Mouse (Mus musculus) CH12.LX (cell line): Measurements from ENCODE around the gene Fam243.
A peak's percentile ranks its signal among the peaks of the same experiment; 100 is the strongest.

ENCODE experiments used
- CTCF ChIP-seq, 2 experiments: IDR thresholded peaks in 1 of 2; conservative IDR thresholded peaks in 1 of 2; 2 replicates each; pipeline ENCODE4 v1.5.1; 2011 to 2012; ENCODE audit warnings: low read depth in 2 of 2, low read length in 2 of 2, improper control_type of control experiment in 1 of 2, inconsistent platforms in 1 of 2, mild to moderate bottlenecking in 1 of 2, moderate library complexity in 1 of 2
- EP300 ChIP-seq: IDR thresholded peaks from 2 replicates; pipeline ENCODE4 v1.6.1; 2011; ENCODE audit warnings: low read length, improper control_type of control experiment
- MEF2A ChIP-seq: IDR thresholded peaks from 2 replicates; pipeline ENCODE4 v1.6.1; 2014; ENCODE audit warnings: low read depth, mild to moderate bottlenecking, inconsistent platforms, low read length, improper control_type of control experiment, borderline replicate concordance
- TCF12 ChIP-seq: IDR thresholded peaks from 2 replicates; pipeline ENCODE4 v1.6.1; 2014; ENCODE audit warnings: low read depth, mild to moderate bottlenecking, inconsistent platforms, low read length, improper control_type of control experiment
- ZKSCAN1 ChIP-seq: IDR thresholded peaks from 2 replicates; pipeline ENCODE4 v1.6.1; 2012; ENCODE audit warnings: low read depth, inconsistent platforms, low read length, improper control_type of control experiment, borderline replicate concordance

GRCm38 (mm10) chr16:92307947-92308346 is 13.3 kb downstream of the Fam243 start:
- peak in 1 of 2 experiments; percentile 35; a peak in 1 of 4 replicates for TF ChIP-seq CTCF (conservative IDR thresholded peaks at IDR 0.05 in 1 of 2, IDR thresholded peaks at IDR 0.05 in 1 of 2; ENCODE audit: low read depth in 2 of 2, low read length in 2 of 2)
- TF ChIP-seq ZKSCAN1, result no peak
- TF ChIP-seq EP300, result no peak
- no peak for TF ChIP-seq MEF2A
- TF ChIP-seq TCF12, result no peak
